Mouse (Mus musculus) embryonic facial prominence, embryonic 12.5 days (tissue): ENCODE results near the gene Smok3b. TPM values are rescaled to one million over a fixed set of nuclear protein-coding genes. Genes with fewer than 3 reads are reported as not detected.
"Not testable (repeated sequence)": the region's sequence is repeated elsewhere in the genome, so short reads cannot be mapped to it uniquely, and the experiment has no call there.

Experiments used
- ATAC-seq: fragments of 200-750 bp; cut with Nextera tagmentation; 2 replicates; pipeline ENCODE4 v1.8.0; 2017; ENCODE audit not compliant: insufficient number of reproducible peaks, insufficient read depth, low FRiP score, low TSS enrichment
- H3K27ac ChIP-seq: fragments of 300-500 bp; sonication (generic); 2 replicates; pipeline ENCODE4 v1.5.1; 2016; ENCODE audit warnings: mild to moderate bottlenecking
- H3K27me3 ChIP-seq: fragments of 300-500 bp; sonication (generic); 2 replicates; pipeline ENCODE4 v1.6.1; 2016; ENCODE audit warnings: mild to moderate bottlenecking, moderate library complexity
- H3K36me3 ChIP-seq: fragments of 300-500 bp; sonication (generic); 2 replicates; pipeline ENCODE4 v1.6.1; 2016; ENCODE audit warnings: mild to moderate bottlenecking
- H3K4me1 ChIP-seq: fragments of 300-500 bp; sonication (generic); 2 replicates; pipeline ENCODE4 v1.6.1; 2016
- H3K4me2 ChIP-seq: fragments of 300-500 bp; sonication (generic); replicated peaks from 2 replicates; pipeline ENCODE4 v1.6.1; 2016; ENCODE audit warnings: mild to moderate bottlenecking, moderate library complexity
- H3K4me3 ChIP-seq: fragments of 300-500 bp; sonication (generic); 2 replicates; pipeline ENCODE4 v1.5.1; 2016; ENCODE audit warnings: mild to moderate bottlenecking
- H3K9ac ChIP-seq: fragments of 300-500 bp; sonication (generic); 2 replicates; pipeline ENCODE4 v1.6.1; 2016; ENCODE audit warnings: mild to moderate bottlenecking, moderate library complexity
- H3K9me3 ChIP-seq: fragments of 300-500 bp; sonication (generic); 2 replicates; pipeline ENCODE4 v1.6.1; 2016; ENCODE audit warnings: mild to moderate bottlenecking, moderate library complexity
- WGBS: fragments of 180-500 bp; shearing (Covaris S2); methylation state at CpG from one replicate; pipeline ENCODE4 v1.1.7; 2016; 5-methylcytosine and 5-hydroxymethylcytosine counted together
- polyA plus RNA-seq: library from polyadenylated mRNA; unstranded; fragments of >200 nt; fragmentation: Nextera tagmentation; extraction: Ambion mirVana; gene quantifications from 2 replicates; pipeline ENCODE4 v1.2.1, GENCODE M21; 2016

The Smok3b gene
- polyA plus RNA-seq, result not detected in 2 replicates

DNA sequence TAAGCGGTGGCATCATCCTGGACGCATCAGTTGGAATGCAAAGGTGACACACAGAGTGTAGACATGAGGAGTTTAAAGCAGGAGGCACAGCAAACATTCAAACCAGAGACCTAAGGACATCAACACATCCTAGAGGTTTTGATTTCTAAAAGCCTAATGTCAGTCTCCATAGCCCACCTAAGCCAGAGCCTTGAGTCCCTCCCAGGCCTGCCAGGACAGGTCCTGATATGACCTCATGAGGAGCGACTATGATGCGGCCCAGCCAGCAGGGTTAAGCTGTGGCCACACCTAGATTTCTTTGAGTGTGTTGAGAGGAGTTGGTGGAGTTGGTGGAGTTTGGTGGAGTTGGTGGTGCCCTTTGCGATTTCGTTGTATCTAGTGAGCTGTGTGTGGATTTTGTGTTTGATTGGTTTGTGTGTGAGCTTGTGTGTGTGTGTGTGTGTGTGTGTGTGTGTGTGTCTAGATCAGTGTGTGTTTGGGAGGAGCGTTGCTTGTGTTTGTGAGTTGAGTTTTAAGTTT lies at the start of gene Smok3b, which contains the start of gene Smok3a:
TSS of gene Smok3b (plus strand) at position 469 of the 519 bp plus-strand sequence.
TSS of gene Smok3a (plus strand) at position 301 of the 519 bp plus-strand sequence.
- H3K9ac ChIP-seq, H3K36me3 ChIP-seq, H3K9me3 ChIP-seq, H3K4me1 ChIP-seq, H3K4me2 ChIP-seq, ATAC-seq, H3K27ac ChIP-seq, H3K27me3 ChIP-seq, H3K4me3 ChIP-seq: not testable (repeated sequence)
- WGBS, result 87% methylated on average over 3 of the region's 7 CpGs

DNA sequence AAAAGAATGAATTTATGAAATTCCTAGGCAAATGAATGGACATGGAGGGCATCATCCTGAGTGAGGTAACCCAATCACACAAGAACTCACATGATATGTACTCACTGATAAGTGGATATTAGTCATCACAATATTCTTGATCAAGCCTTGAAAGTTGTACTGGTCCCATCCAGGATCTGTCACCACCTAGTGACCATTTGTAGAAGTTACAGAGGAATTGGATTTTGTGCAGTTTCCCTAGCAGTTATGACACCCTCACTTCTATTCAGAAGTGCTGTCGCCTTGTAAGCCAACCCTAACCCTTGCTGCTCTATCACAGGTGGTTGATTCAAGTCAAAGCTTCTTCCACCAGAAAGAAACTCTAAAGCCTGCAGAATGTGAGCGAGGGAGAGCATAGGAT lies 48.1 kb upstream of the Smok3b start:
- Histone ChIP-seq H3K9me3 (no peaks in the 10 kb centered on the region), H3K27ac (no peak overlapping the region), H3K9ac (no peak overlapping the region), H3K4me2 (no peak overlapping the region), H3K36me3 (no peaks in the 10 kb centered on the region), H3K4me3 (no peak overlapping the region), H3K27me3 (no peaks in the 10 kb centered on the region), H3K4me1 (no peaks in the 10 kb centered on the region)
- no peak for ATAC-seq
- 80% methylated on average over 2 of the region's 2 CpGs for WGBS

DNA sequence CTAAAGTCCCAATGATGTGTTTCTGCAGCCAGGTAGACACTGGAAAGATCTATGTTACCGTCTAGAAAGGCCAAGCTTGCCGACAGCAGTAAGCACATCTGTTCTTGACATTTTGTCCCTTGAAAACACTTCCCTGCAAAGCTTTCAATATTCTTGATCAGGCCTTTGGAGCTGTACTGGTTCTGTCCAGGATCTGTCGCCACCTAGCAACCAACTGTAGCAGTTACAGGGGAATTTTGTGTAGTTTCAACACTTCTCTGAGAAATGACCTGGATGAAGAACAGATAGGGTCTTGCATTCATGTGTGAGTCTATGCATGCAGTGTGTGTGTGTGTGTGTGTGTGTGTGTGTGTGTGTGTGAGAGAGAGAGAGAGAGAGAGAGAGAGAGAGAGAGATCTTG lies 47.5 kb upstream of the Smok3b start:
- Histone ChIP-seq H3K4me2 (no peak overlapping the region), H3K4me1 (no peaks in the 10 kb centered on the region), H3K27me3 (no peaks in the 10 kb centered on the region), H3K36me3 (no peaks in the 10 kb centered on the region), H3K4me3 (no peak overlapping the region), H3K9me3 (no peaks in the 10 kb centered on the region), H3K9ac (no peak overlapping the region), H3K27ac (no peak overlapping the region)
- WGBS, result 58% methylated on average over 3 of the region's 3 CpGs
- no peak for ATAC-seq

DNA sequence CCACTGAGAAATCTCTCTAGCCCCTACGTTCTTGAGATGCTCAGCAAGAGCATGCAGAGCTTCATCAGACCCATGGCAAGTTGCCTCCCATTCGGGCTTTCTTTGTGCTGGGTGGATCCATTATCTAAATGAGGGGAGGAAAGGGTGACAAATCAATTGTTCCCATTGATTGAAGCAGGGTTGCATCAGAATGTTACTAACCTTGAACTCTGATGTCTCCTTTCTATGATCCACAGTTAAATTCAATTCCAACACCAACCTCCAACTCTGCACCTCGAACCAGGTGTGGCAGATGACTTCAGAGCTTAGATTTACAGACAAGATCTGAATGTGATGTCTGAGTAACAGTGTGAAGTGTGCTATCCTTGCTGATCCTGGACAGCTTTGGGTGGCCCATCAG lies 46.5 kb upstream of the Smok3b start:
- no peaks in the 10 kb centered on the region for H3K9me3 ChIP-seq
- no peaks in the 10 kb centered on the region for H3K4me1 ChIP-seq
- 60% methylated on average over 3 of the region's 3 CpGs for WGBS
- no peaks in the 10 kb centered on the region for H3K36me3 ChIP-seq
- no peak overlapping the region for H3K27ac ChIP-seq
- no peak for ATAC-seq
- H3K27me3 ChIP-seq, result no peaks in the 10 kb centered on the region
- H3K4me2 ChIP-seq, result no peak overlapping the region
- H3K9ac ChIP-seq, result no peak overlapping the region
- no peak overlapping the region for H3K4me3 ChIP-seq

DNA sequence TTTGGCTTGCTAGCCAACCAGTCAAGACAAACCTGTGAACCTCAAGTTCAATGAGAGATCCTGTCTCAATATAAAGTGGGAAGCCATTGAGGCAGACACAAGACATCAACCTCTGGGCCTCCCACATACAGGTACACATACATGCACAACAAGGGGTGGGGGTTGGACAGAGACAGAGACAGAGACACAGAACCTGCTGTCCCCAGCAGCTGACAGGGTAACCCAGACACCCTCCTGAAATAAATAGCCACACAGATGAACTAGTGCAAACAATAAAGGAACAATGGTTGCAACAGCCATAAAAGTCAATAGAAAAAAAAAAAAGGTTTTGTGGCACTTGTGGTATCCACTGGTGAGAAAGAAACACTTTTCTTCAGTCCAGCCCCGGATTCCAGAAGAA lies 45.8 kb upstream of the Smok3b start:
- Histone ChIP-seq H3K9ac (no peak overlapping the region), H3K4me1 (no peaks in the 10 kb centered on the region), H3K4me2 (no peak overlapping the region), H3K27ac (no peak overlapping the region), H3K4me3 (no peak overlapping the region), H3K9me3 (no peaks in the 10 kb centered on the region), H3K36me3 (no peaks in the 10 kb centered on the region), H3K27me3 (no peaks in the 10 kb centered on the region)
- ATAC-seq, result no peak
- WGBS, result 53% methylated on average over 1 of the region's 1 CpGs

DNA sequence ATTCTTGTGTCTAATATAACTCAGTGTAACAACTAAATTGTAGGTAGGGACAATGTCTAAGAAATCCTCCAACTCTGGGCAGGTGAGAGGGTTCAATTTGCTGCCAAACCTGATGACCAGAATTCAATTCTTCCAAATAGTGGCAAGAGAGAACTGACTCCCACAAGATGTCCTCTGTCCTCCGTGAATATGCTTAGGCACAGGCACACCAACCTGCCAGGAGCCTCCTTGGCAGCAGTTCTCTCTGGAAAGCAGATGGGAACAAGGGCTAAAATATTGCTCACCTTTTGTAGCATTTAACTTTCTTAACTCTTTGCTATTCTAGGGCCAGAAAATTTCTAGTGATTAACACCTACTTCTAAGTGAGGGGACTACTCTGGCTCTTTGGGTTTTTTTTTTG lies 43.9 kb upstream of the Smok3b start:
- H3K4me2 ChIP-seq, result no peak overlapping the region
- H3K27ac ChIP-seq, result no peak overlapping the region
- H3K36me3 ChIP-seq, result no peaks in the 10 kb centered on the region
- H3K4me3 ChIP-seq, result no peak overlapping the region
- H3K9me3 ChIP-seq, result no peaks in the 10 kb centered on the region
- H3K9ac ChIP-seq, result no peak overlapping the region
- no peaks in the 10 kb centered on the region for H3K27me3 ChIP-seq
- H3K4me1 ChIP-seq, result no peaks in the 10 kb centered on the region
- no peak for ATAC-seq
- WGBS, result 44% methylated on average over 1 of the region's 1 CpGs

DNA sequence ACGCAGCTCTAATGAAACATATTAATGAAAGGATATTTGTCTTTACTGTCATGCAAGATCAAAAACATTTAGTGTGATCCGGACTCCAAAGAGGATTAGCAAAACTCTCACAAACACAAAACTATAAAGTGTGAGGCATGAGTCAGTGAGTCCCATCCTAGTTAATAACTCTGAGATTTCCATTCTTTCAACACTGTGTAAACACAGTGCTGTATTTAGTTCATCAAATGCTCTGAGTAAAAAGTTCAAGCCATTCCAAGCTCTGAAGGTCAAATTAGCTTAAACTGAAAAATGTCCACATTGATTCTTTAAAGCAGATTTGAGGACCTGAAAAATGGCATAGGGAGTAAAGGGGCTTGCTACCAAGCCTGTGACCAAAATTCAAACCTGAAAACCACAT lies 42.1 kb upstream of the Smok3b start:
- ATAC-seq, result no peak
- H3K4me1 ChIP-seq, result no peaks in the 10 kb centered on the region
- no peak overlapping the region for H3K4me2 ChIP-seq

DNA sequence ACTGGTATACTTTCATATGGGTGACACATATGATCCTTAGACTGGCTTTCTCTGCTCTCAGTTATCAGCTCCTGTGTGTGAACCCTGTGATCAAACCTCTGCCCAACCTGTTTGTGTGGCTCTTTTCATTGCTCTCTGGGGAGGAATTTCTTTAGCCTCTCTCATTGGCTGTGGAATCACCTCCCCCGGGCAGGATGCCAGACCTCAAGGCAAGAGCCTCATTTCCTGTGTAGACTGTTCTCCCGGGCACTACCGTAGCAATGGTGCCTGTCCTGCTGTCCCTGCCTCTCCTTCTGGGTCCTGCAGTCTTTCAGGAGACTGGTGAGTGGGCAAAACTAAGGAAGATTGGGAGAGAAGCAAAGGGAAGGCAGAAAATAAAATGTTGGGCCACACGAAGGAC lies 39.9 kb upstream of the Smok3b start, which contains the start of gene Azgp1:
TSS of gene Azgp1 (plus strand) at position 221 of the 400 bp plus-strand sequence.
- Histone ChIP-seq H3K9ac (no peak within 1 kb of the TSS), H3K4me2 (no peak within 1 kb of the TSS), H3K27ac (no peak within 1 kb of the TSS), H3K36me3 (no peaks in the 10 kb centered on the region), H3K27me3 (no peaks in the 10 kb centered on the region), H3K9me3 (no peaks in the 10 kb centered on the region), H3K4me1 (no peaks in the 10 kb centered on the region), H3K4me3 (no peak within 1 kb of the TSS)
- WGBS, result 71% methylated on average over 4 of the region's 4 CpGs
- ATAC-seq, result no peak

More for the DNA sequence above, 42.1 kb upstream of the Smok3b start:
- 77% methylated on average over 2 of the region's 2 CpGs for WGBS
- Histone ChIP-seq H3K4me3 (no peak overlapping the region), H3K27ac (no peak overlapping the region), H3K36me3 (no peaks in the 10 kb centered on the region), H3K9ac (no peak overlapping the region), H3K9me3 (no peaks in the 10 kb centered on the region), H3K27me3 (no peaks in the 10 kb centered on the region)

DNA sequence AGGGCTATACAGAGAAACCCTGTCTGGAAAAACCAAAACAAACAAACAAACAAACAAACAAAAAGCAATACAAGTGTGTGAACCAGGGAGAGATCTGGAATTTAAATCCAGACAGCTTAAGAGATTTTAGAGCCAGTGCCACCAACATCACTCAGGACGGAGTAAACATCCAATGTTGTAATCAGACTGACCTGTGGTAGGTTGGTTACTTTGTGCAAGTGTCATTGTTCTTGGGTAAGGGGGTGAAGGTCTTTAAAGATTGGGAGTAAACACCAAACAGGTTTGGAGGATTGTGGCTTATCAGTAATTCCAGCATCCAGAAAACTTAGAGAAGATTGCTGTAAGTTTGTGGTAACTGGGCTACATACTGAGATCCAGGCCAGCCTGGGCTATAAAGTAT lies 34.9 kb upstream of the Smok3b start:
- H3K4me2 ChIP-seq, result no peak overlapping the region
- H3K27me3 ChIP-seq, result no peaks in the 10 kb centered on the region
- no peak overlapping the region for H3K4me3 ChIP-seq
- no peak for ATAC-seq
- H3K9me3 ChIP-seq, result no peaks in the 10 kb centered on the region
- H3K9ac ChIP-seq, result no peak overlapping the region
- WGBS, result 90% methylated on average over 1 of the region's 1 CpGs
- H3K27ac ChIP-seq, result no peak overlapping the region
- H3K4me1 ChIP-seq, result no peaks in the 10 kb centered on the region
- H3K36me3 ChIP-seq, result no peaks in the 10 kb centered on the region

DNA sequence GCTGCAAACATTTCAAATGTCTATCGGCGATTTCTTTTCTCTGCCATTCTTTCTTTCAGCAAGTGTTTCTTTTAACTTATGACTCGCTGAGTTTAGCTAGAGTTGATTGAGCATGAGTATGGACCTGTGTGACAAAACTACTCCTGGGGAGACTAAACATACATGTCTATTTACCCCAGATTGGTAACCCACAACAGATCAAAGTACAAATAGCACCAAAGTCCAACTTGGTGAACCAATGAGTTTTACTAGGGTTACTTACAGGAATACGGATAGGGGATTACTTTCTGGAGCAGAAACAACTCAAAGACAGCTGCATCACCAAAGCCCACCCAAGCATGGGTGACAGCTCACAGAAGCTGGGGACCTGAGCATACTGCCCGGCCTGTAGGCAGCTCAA lies 11.8 kb upstream of the Smok3b start:
- Histone ChIP-seq H3K4me2 (no peak overlapping the region), H3K27ac (no peak overlapping the region), H3K27me3 (no peaks in the 10 kb centered on the region), H3K4me1 (no peaks in the 10 kb centered on the region), H3K9ac (no peak overlapping the region), H3K36me3 (no peaks in the 10 kb centered on the region), H3K9me3 (no peaks in the 10 kb centered on the region), H3K4me3 (no peak overlapping the region)
- WGBS, result 83% methylated on average over 5 of the region's 5 CpGs
- no peak for ATAC-seq

DNA sequence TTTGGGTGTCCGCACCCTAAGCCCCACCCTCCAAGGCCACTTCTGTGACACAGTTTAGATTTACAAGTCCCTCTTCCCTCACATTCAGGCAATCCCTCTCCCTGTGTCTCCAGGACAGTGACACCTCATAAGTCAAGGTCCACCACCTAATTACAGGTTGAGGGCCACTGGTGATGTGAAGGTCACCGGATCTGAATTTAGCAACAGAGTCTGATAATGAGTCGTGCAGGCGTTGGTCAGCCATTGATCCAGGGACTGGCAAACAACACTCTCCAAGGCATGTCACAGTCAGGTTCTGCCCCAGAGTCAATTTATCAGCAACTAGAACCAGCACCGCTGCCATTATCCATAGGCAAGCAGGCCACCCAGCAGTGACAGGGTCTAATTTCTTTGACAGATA lies 8.8 kb upstream of the Smok3b start:
- H3K9ac ChIP-seq, result no peak overlapping the region
- no peaks in the 10 kb centered on the region for H3K27me3 ChIP-seq
- no peaks in the 10 kb centered on the region for H3K4me1 ChIP-seq
- H3K9me3 ChIP-seq, result no peaks in the 10 kb centered on the region
- no peak for ATAC-seq
- H3K4me3 ChIP-seq, result no peak overlapping the region
- no peak overlapping the region for H3K27ac ChIP-seq
- H3K36me3 ChIP-seq, result no peaks in the 10 kb centered on the region
- no peak overlapping the region for H3K4me2 ChIP-seq
- 92% methylated on average over 5 of the region's 5 CpGs for WGBS

DNA sequence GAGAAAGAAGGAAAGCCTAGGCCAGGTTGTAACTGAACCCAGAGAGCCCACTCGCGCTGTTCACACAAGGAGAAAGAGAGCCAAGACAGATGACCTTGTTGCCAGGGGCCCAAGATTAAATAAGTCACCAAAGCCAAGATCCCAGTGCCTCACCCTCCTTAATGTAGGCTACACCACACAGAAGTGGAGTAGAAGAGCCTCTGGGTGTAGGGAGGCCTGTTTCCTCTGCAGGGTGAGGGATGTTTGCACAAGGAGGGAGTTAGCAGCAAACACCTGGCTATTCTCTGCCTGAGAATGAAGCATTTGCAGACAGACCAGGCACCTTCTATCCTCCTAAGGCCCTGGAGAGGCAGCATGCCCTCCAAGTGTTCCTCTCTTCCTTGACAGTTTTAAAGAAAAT lies 4.7 kb upstream of the Smok3b start:
- ATAC-seq, result no peak
- WGBS, result 94% methylated on average over 2 of the region's 2 CpGs
- no peaks in the 10 kb centered on the region for H3K4me1 ChIP-seq

DNA sequence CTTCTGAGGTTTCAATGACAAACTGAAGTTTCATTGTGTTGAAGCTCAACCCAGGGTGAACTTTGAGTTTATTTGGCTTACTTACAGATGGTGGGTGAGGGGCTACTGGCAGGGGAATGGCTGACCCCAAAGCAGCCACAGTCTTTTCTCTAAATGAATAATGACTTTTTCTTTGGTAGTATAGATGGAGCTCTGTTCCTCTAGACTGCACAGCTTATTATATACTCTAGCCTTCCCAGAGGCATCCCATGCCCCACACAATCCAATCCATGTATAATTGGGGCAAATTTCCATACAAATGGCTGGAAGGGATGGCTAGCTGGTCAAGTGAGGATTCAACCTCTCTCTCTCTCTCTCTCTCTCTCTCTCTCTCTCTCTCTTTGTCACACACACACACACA lies 4.2 kb upstream of the Smok3b start:
- ATAC-seq, result no peak
- H3K27ac ChIP-seq, result no peak overlapping the region
- H3K36me3 ChIP-seq, result no peaks in the 10 kb centered on the region
- no peaks in the 10 kb centered on the region for H3K27me3 ChIP-seq
- H3K4me3 ChIP-seq, result no peak overlapping the region
- no peak overlapping the region for H3K9ac ChIP-seq
- H3K4me2 ChIP-seq, result no peak overlapping the region
- H3K4me1 ChIP-seq, result no peaks in the 10 kb centered on the region
- no peaks in the 10 kb centered on the region for H3K9me3 ChIP-seq

More for the DNA sequence above, 4.7 kb upstream of the Smok3b start:
- Histone ChIP-seq H3K27me3 (no peaks in the 10 kb centered on the region), H3K4me2 (no peak overlapping the region), H3K9ac (no peak overlapping the region), H3K27ac (no peak overlapping the region), H3K9me3 (no peaks in the 10 kb centered on the region), H3K4me3 (no peak overlapping the region), H3K36me3 (no peaks in the 10 kb centered on the region)
